Mouse (Mus musculus): ENCODE measurements at regions not wholly inside any gene's neighbourhood (a gene's known extent, or its start where the extent isn't known, plus 50 kb on each side); places are given as distances from the start of the nearest gene placed in this dataset.

DNA sequence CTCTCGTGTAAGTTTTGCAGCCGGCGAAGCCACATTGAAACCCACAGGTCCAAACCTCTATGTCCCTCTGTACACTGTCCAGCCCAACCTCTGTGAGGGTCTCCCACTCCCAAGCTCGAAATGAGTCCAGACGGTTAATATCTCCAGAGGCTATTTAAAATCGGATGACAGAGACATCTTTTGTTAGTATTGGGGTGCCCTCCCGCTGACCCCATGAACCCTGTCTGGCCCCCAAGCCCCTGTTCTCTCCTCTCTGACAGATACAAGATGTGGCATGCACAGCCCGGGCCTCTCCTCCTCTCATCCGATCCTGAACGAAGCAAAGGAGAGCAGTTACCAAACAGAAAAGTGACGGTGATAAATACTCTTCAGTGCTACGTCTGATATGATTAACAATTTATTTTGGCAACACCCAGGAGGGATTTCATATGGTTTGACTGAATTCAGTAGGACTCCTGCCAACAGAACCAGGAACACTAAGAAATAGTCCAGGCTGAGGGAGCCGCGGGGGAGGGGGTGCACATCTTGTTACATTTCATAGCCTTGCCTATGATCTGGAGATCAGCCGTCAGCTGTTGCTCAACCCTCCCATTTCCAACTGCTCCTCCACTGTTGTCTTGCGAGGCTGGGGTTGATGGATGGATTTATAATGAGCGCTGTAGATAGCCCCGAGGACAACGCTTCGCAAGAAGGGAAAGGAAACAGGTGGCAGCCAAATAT lies 266.6 kb upstream of the Klf3 start:
- no peaks in the 10 kb centered on the region for H3K4me1 ChIP-seq (ENCODE audit: control insufficient read depth, insufficient read depth, low read length)
- ATAC-seq (ENCODE audit: insufficient number of reproducible peaks, low FRiP score, low TSS enrichment, low read depth) (no peak), DNase-seq (ENCODE audit: low spot score) (no peak)
- H3K4me3 ChIP-seq (ENCODE audit: low read depth, low read length): no peak overlapping the region
- H3K36me3 ChIP-seq (ENCODE audit: control insufficient read depth, insufficient read depth, low read length): no peaks in the 10 kb centered on the region
- no peak overlapping the region for H3K4me2 ChIP-seq (ENCODE audit: low read depth, severe bottlenecking)
- WGBS: 63% methylated on average over 20 of the region's 20 CpGs
- H3K9me3 ChIP-seq (ENCODE audit: control insufficient read depth, low read length): no peaks in the 10 kb centered on the region
- H3K27ac ChIP-seq (replicated peaks; ENCODE audit: low read depth, low read length): no peak overlapping the region
- H3K9ac ChIP-seq (ENCODE audit: low read length): no peak overlapping the region
- no peaks in the 10 kb centered on the region for H3K27me3 ChIP-seq (ENCODE audit: control insufficient read depth, insufficient read depth, low read length)

DNA sequence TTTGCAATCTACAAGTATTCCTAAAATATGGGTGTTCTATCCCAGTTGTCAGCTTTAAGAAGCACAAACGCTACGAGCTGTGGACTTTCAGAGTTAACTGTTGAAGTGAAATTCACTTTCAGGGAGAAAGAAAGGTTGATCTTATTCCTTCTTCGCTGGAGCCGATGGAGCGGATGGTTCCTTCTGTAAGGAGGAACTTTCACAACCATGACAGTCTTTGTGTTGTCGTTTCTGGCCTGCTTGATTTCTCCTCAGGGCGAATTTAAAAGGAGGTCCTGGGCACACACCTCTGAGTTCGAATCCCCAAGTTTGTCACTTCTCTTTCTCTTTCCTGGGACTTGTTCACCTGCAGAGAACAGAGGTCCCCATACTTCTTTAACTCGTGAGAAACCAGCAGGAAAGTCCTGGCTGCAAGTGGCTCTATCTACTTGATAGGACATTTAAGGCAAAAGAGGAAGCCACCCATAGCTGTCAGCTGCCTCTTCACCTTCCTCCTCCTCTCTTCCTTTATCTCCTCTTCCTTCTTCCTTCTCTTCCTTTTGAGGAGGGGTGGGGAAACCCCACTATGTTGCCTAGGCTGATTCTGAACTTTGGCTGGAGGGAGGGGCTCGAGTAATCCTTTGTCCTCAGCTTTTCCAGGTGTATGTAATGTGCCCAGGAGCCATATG lies 265.9 kb upstream of the Klf3 start:
- Histone ChIP-seq H3K4me2 (ENCODE audit: low read depth, severe bottlenecking) (no peak overlapping the region), H3K9ac (ENCODE audit: low read length) (no peak overlapping the region), H3K4me1 (ENCODE audit: control insufficient read depth, insufficient read depth, low read length) (no peaks in the 10 kb centered on the region), H3K4me3 (ENCODE audit: low read depth, low read length) (no peak overlapping the region), H3K36me3 (ENCODE audit: control insufficient read depth, insufficient read depth, low read length) (no peaks in the 10 kb centered on the region), H3K27ac (replicated peaks; ENCODE audit: low read depth, low read length) (no peak overlapping the region), H3K27me3 (ENCODE audit: control insufficient read depth, insufficient read depth, low read length) (no peaks in the 10 kb centered on the region), H3K9me3 (ENCODE audit: control insufficient read depth, low read length) (no peaks in the 10 kb centered on the region)
- ATAC-seq (ENCODE audit: insufficient number of reproducible peaks, low FRiP score, low TSS enrichment, low read depth) (no peak), DNase-seq (ENCODE audit: low spot score) (no peak)
- 79% methylated on average over 10 of the region's 10 CpGs for WGBS

- Histone ChIP-seq H3K27ac (replicated peaks; ENCODE audit: low read depth, low read length) (no peak overlapping the region), H3K9ac (ENCODE audit: low read length) (no peak overlapping the region), H3K27me3 (ENCODE audit: control insufficient read depth, insufficient read depth, low read length) (no peaks in the 10 kb centered on the region), H3K4me2 (ENCODE audit: low read depth, severe bottlenecking) (no peak overlapping the region), H3K4me1 (ENCODE audit: control insufficient read depth, insufficient read depth, low read length) (no peaks in the 10 kb centered on the region), H3K36me3 (ENCODE audit: control insufficient read depth, insufficient read depth, low read length) (no peaks in the 10 kb centered on the region), H3K9me3 (ENCODE audit: control insufficient read depth, low read length) (no peaks in the 10 kb centered on the region), H3K4me3 (ENCODE audit: low read depth, low read length) (no peak overlapping the region)
- ATAC-seq (ENCODE audit: insufficient number of reproducible peaks, low FRiP score, low TSS enrichment, low read depth): no peak
- DNase-seq (ENCODE audit: low spot score): no peak
Measured at GRCm38 (mm10) chr5:64541765-64542164, 261.4 kb upstream of the Klf3 start.

DNA sequence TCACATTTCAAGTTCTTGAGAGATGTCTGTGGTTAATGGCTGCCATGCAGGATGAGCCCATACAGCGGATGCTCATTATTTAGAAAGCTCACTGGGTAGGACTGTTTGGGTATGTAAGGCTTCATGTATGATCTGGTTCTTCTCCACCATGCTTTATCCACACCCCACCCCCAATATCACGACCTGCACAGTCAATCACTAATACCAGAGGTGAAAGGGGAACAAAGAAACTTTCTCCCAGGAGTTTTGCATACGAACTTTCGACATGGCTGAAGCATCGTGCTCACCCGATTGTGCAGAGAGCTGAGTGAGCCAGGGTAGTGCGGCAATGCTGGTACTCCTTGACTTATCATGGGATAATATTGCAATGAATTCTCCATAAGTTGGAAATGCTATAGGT lies 247.3 kb upstream of the Klf3 start:
- H3K4me3 ChIP-seq (ENCODE audit: low read depth, low read length): no peak overlapping the region
- no peak overlapping the region for H3K27ac ChIP-seq (replicated peaks; ENCODE audit: low read depth, low read length)
- H3K4me2 ChIP-seq (ENCODE audit: low read depth, severe bottlenecking): no peak overlapping the region
- no peaks in the 10 kb centered on the region for H3K9me3 ChIP-seq (ENCODE audit: control insufficient read depth, low read length)
- no peaks in the 10 kb centered on the region for H3K4me1 ChIP-seq (ENCODE audit: control insufficient read depth, insufficient read depth, low read length)
- DNase-seq (ENCODE audit: low spot score) (no peak), ATAC-seq (ENCODE audit: insufficient number of reproducible peaks, low FRiP score, low TSS enrichment, low read depth) (no peak)
- WGBS: 90% methylated on average over 7 of the region's 7 CpGs
- H3K36me3 ChIP-seq (ENCODE audit: control insufficient read depth, insufficient read depth, low read length): no peaks in the 10 kb centered on the region
- H3K9ac ChIP-seq (ENCODE audit: low read length): no peak overlapping the region
- no peaks in the 10 kb centered on the region for H3K27me3 ChIP-seq (ENCODE audit: control insufficient read depth, insufficient read depth, low read length)

GRCm38 (mm10) chr5:64566451-64567390 lies 236.5 kb upstream of the Klf3 start:
- H3K4me3 ChIP-seq (ENCODE audit: low read depth, low read length): no peak overlapping the region
- H3K27ac ChIP-seq (replicated peaks; ENCODE audit: low read depth, low read length): no peak overlapping the region
- H3K9me3 ChIP-seq (ENCODE audit: control insufficient read depth, low read length): no peaks in the 10 kb centered on the region
- ATAC-seq (ENCODE audit: insufficient number of reproducible peaks, low FRiP score, low TSS enrichment, low read depth) (no peak), DNase-seq (ENCODE audit: low spot score) (no peak)
- H3K4me2 ChIP-seq (ENCODE audit: low read depth, severe bottlenecking): no peak overlapping the region
- 83% methylated on average over 13 of the region's 13 CpGs for WGBS
- no peaks in the 10 kb centered on the region for H3K27me3 ChIP-seq (ENCODE audit: control insufficient read depth, insufficient read depth, low read length)
- H3K4me1 ChIP-seq (ENCODE audit: control insufficient read depth, insufficient read depth, low read length): no peaks in the 10 kb centered on the region
- H3K36me3 ChIP-seq (ENCODE audit: control insufficient read depth, insufficient read depth, low read length): no peaks in the 10 kb centered on the region
- H3K9ac ChIP-seq (ENCODE audit: low read length): no peak overlapping the region

GRCm38 (mm10) chr5:64567813-64568212 lies 235.4 kb upstream of the Klf3 start:
- DNase-seq (ENCODE audit: low spot score): no peak

DNA sequence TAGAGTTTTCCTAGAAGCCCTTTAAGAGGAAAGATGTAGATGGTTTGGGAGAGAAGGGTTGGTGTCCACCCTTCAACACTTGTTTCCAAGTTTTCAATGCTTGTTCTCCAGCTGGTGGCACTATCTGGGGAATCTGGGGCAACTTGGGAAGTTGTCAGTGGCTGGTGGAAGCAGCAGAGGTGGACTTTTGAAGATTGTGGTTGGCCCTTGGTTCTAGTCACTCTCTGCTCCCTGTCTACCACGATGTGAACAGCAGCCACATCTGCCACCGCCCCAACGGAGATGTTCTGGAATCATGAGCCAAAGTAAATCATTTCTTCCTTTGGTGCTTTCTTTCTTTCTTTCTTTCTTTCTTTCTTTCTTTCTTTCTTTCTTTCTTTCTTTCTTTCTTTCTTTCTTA lies 234.9 kb upstream of the Klf3 start:
- Histone ChIP-seq H3K4me2 (ENCODE audit: low read depth, severe bottlenecking) (no peak overlapping the region), H3K4me1 (ENCODE audit: control insufficient read depth, insufficient read depth, low read length) (no peaks in the 10 kb centered on the region), H3K36me3 (ENCODE audit: control insufficient read depth, insufficient read depth, low read length) (no peaks in the 10 kb centered on the region), H3K9ac (ENCODE audit: low read length) (no peak overlapping the region), H3K27ac (replicated peaks; ENCODE audit: low read depth, low read length) (no peak overlapping the region), H3K27me3 (ENCODE audit: control insufficient read depth, insufficient read depth, low read length) (no peaks in the 10 kb centered on the region), H3K4me3 (ENCODE audit: low read depth, low read length) (no peak overlapping the region), H3K9me3 (ENCODE audit: control insufficient read depth, low read length) (no peaks in the 10 kb centered on the region)
- 92% methylated on average over 3 of the region's 3 CpGs for WGBS
- DNase-seq (ENCODE audit: low spot score) (no peak), ATAC-seq (ENCODE audit: insufficient number of reproducible peaks, low FRiP score, low TSS enrichment, low read depth) (no peak)

More at GRCm38 (mm10) chr5:64567813-64568212, 235.4 kb upstream of the Klf3 start:
- Histone ChIP-seq H3K9ac (ENCODE audit: low read length) (no peak overlapping the region), H3K4me2 (ENCODE audit: low read depth, severe bottlenecking) (no peak overlapping the region), H3K9me3 (ENCODE audit: control insufficient read depth, low read length) (no peaks in the 10 kb centered on the region), H3K36me3 (ENCODE audit: control insufficient read depth, insufficient read depth, low read length) (no peaks in the 10 kb centered on the region), H3K4me1 (ENCODE audit: control insufficient read depth, insufficient read depth, low read length) (no peaks in the 10 kb centered on the region), H3K27ac (replicated peaks; ENCODE audit: low read depth, low read length) (no peak overlapping the region), H3K27me3 (ENCODE audit: control insufficient read depth, insufficient read depth, low read length) (no peaks in the 10 kb centered on the region), H3K4me3 (ENCODE audit: low read depth, low read length) (no peak overlapping the region)
- 88% methylated on average over 5 of the region's 5 CpGs for WGBS
- ATAC-seq (ENCODE audit: insufficient number of reproducible peaks, low FRiP score, low TSS enrichment, low read depth): no peak

- H3K4me3 ChIP-seq (ENCODE audit: low read depth, low read length): no peak overlapping the region
- no peak for DNase-seq (ENCODE audit: low spot score)
- no peak overlapping the region for H3K9ac ChIP-seq (ENCODE audit: low read length)
- 90% methylated on average over 10 of the region's 10 CpGs for WGBS
- H3K4me1 ChIP-seq (ENCODE audit: control insufficient read depth, insufficient read depth, low read length): no peaks in the 10 kb centered on the region; the same call in 1 of the 2 replicates
- H3K27ac ChIP-seq (replicated peaks; ENCODE audit: low read depth, low read length): no peak overlapping the region
- no peaks in the 10 kb centered on the region for H3K36me3 ChIP-seq (ENCODE audit: control insufficient read depth, insufficient read depth, low read length)
- no peak for ATAC-seq (ENCODE audit: insufficient number of reproducible peaks, low FRiP score, low TSS enrichment, low read depth)
- H3K4me2 ChIP-seq (ENCODE audit: low read depth, severe bottlenecking): no peak overlapping the region
- H3K9me3 ChIP-seq (ENCODE audit: control insufficient read depth, low read length): no peaks in the 10 kb centered on the region
- no peaks in the 10 kb centered on the region for H3K27me3 ChIP-seq (ENCODE audit: control insufficient read depth, insufficient read depth, low read length)
Measured at GRCm38 (mm10) chr5:64574386-64574785, 228.8 kb upstream of the Klf3 start.
